Mouse (Mus musculus) adrenal gland, adult 2 months (tissue): ENCODE measurements at regions not wholly inside any gene's neighbourhood (a gene's known extent, or its start where the extent isn't known, plus 50 kb on each side); places are given as distances from the start of the nearest gene placed in this dataset.
"Not testable (repeated sequence)": the region's sequence is repeated elsewhere in the genome, so short reads cannot be mapped to it uniquely, and the experiment has no call there.

Experiments used
- DNase-seq: peaks from one replicate; pipeline ENCODE4 v3.0.0; 2021

- DNase-seq, result no peak
These were observed 697.8 kb upstream of the Got2 start for GRCm38 (mm10) chr8:96586129-96586528.

DNA sequence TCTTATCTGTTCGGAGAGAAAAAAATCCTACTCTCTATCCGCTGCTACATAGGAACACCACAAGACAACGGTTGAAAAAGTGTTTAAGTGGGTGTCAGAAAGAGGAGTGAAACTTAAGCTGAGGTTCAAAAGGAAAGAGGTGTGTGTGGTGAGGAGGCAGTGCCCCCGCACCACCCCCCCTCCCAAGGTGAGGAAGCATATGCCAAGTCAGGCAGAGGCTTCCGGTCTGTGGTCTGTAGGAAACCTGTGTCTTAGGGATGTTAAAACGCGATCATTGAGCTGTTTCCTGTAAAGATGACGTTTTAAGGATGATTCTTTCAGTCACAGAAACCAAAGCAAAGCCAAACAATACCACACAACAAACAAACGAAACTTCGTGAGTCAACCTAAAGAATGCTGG, 664.2 kb upstream of the Got2 start:
- DNase-seq, result no peak

DNA sequence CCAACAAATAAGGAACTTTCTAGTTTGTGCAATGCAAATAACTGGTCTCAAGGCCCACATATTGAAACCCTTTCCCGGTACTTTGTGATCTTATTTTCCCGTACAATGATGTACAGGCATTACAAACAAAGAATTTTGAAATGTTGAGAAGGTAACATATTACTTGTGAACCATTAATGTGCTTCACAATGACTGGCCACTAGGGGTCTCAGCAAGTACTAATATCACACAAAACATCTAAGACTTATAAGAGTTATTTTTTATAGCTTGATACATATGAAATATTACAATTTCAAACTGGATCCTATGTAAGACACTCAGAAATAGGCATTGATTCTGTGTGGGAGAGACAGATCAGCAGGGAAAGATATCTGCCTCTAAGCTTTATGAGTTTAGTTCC, 662.1 kb upstream of the Got2 start:
- DNase-seq, result no peak

GRCm38 (mm10) chr8:96548663-96549062, 660.3 kb upstream of the Got2 start:
- no peak for DNase-seq

- no peak for DNase-seq
These were observed 659.8 kb upstream of the Got2 start for GRCm38 (mm10) chr8:96548187-96548586.

GRCm38 (mm10) chr8:96542215-96542614, 653.9 kb upstream of the Got2 start:
- DNase-seq, result no peak

GRCm38 (mm10) chr8:96498854-96499253, 610.5 kb upstream of the Got2 start:
- no peak for DNase-seq

- DNase-seq, result no peak
These were observed 607.1 kb upstream of the Got2 start for GRCm38 (mm10) chr8:96495406-96495805.

- no peak for DNase-seq
These were observed 601.5 kb upstream of the Got2 start for GRCm38 (mm10) chr8:96489804-96490203.

DNA sequence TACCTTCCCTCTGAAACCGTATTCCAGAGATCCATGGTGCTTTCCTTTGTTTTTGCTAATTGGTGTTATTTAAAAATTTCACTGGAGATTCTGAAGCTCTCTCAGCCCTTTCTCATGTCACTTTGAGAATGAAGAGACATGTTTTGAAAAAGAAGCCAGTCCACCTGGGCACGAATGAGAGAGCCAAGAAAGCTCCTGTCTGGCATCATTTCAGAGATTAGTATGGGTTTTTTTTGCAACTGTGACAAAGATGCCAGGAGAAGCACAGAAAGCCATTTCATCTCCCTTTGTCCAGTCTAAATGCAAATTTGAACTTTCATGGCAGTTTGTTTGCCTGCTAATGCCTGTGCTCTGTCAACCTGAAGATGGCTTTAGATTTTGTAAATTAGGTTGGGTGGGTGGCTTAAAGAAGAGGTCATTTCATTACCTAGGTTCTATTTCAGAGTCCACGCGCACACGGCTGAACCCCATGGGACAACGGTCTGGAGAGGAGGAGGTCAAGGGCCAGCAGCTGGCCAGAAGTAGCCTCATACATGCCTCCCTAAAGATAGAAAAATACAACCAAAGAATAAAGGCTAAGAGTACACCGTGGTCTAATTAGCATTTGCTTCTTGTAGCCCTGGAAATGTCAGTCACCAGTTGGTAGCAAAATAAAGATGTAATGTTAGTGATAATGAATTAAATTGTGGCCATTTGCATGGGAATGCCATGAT, 600.5 kb upstream of the Got2 start:
- DNase-seq, result no peak

- no peak for DNase-seq
These were observed 567.6 kb upstream of the Got2 start for GRCm38 (mm10) chr8:96455915-96456314.

- no peak for DNase-seq
These were observed 567.0 kb upstream of the Got2 start for GRCm38 (mm10) chr8:96455336-96455735.

GRCm38 (mm10) chr8:96429708-96430107, 541.4 kb upstream of the Got2 start:
- no peak for DNase-seq

- no peak for DNase-seq
These were observed 538.6 kb upstream of the Got2 start for GRCm38 (mm10) chr8:96426900-96427299.

DNA sequence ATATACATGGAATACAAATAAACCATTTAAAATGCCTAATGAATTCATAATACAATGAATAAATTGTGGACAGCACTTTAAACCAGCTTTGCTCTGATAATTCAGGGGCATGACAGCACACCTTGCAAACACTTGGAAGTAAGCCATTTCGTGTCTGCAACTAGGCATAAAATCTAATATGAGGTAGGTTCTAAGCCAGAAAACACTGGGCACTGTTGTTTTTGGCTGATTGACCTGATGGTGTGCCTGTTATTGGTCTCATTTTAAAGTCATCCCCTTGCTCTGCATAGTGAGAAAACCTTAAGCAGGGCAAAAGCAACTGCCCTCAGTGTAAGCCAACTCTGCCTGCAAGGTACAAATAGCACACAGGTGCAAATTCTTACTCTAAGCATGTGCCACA, 521.3 kb upstream of the Got2 start:
- no peak for DNase-seq

GRCm38 (mm10) chr8:96404549-96405145, 516.3 kb upstream of the Got2 start:
- DNase-seq, result no peak

DNA sequence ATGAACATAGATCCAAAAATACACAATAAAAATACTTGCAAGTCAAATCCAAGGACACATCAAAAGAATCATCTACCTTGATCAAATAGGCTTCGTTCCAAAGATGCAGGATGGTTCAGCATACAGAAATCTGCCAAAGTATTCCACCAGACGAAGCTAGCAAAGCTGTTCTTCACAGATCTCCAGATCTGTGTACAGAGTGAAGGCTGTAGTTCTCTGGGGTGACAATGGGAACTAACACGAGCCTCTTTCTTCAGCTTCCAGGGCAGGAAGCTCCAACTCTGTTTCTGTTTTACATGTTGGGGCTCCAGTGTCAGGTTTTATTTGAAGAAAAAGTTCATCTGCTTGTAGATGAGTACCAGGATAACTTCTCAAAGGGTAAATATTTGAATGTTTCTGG, 515.3 kb upstream of the Got2 start:
- no peak for DNase-seq

- not testable (repeated sequence) for DNase-seq
These were observed 511.0 kb upstream of the Got2 start for GRCm38 (mm10) chr8:96399381-96399780.

DNA sequence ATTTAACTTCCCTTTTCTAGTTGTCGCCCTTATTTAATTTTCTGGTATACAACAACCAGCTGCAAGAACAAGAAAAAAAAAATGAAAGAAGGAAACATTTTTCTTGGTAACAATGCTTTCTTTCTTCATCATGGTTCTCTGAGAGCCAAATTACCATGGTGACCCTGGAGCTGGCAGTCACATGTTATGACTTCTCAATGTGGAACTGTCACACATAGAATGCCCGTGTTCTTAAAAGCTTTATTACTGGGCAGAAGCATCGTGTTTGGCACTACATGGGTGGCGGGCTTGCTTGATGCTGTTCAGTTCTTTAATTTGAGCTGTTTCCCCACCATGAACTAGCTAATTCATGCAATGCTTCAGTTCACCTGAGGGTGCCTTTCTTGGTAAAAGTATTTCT, 504.7 kb upstream of the Got2 start:
- peak; percentile 4 for DNase-seq

GRCm38 (mm10) chr8:96389251-96389650, 500.9 kb upstream of the Got2 start:
- DNase-seq, result peak; percentile 52

DNA sequence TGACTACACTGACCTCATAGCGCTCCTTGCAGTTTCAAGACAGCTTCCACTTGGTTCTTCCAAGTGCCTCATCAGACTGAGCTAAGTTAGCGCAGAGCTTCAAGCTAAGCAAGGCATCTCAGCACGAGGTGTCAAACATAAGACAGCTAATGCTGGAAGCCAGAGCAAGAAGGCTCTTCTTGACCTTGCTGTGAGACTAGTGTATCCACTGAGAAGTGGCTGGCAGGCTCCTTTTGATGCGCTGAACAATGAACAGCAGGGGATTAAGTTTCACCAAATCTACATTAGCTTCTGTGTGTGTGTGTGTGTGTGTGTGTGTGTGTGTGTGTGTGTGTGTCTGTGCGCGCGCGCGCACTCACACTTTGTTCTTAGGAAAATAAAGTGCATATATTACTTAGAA, 482.2 kb upstream of the Got2 start:
- DNase-seq, result no peak

DNA sequence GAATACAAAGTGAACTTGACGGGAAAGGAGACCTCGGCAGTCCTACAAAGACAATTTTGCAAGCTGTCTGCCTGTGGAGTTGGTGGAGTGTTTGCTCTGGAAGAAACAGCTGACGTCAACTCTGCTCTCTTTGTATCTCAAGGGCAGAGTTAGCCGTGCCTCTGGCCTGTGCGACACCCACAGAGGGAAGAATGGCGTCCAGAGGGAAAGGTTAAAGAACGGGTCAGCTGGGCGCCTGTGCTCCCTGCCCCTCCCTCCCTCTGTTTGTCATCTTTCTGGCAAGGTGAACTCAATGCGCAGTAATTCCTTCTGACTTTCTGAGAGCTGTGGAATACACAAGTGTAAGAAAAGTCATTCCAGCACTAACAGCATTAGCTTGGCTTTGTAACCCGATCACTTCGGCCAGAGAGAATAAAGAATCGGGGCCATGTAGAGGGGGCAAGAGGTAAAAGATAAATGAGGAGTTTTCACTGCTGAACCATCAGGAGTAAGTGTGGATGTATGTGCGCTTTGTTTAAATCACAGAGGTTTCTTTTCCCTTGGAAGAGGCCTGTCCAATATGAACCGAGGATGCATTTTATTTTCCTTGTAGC, 474.6 kb upstream of the Got2 start:
- DNase-seq, result peak; percentile 49

DNA sequence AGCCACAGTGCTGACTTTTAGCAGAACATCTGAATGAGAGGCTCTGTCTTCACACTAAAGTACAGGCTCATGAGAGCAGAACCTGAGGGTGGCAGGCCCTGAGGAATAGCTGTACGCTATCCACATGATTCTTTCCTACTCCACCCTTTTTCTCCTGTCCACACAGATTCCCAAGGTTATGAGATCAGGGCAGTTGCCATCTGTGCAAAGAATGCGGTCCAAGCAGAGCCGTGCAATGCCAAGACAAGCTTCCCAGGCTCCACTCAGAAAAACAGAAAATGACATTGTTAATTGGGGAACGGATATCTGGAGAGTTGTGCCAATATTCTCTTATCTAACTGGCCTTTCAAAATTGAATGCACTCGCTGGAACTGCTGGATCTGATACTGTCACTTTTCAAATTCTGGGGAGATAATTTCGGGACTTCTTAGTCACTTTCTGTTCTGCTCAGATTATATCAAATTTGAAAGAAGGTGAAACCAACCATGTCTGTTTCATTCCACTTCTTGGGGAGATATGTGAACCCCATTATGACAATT, 462.3 kb upstream of the Got2 start:
- no peak for DNase-seq

DNA sequence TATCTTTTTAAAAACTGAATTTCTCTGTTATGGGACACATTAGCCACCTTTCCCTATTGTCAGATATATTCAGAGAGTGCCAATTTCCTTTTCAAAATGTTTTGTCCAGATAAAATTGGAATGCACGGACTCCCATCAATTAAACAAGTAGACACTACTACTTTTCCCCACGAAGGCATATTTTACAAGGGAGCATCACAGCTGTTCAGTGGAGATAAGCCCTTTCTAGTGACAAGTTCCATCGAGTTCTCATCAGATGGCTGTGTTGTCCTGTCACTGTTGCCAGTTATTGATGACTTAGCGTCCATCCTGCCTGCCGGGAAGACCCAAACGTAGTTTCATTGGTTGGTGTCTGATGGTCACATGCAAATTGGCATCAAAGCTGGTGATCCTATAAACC, 461.2 kb upstream of the Got2 start:
- no peak for DNase-seq
